ENCODE assay signal across 35 mouse cellular contexts in the genomic region with DNA sequence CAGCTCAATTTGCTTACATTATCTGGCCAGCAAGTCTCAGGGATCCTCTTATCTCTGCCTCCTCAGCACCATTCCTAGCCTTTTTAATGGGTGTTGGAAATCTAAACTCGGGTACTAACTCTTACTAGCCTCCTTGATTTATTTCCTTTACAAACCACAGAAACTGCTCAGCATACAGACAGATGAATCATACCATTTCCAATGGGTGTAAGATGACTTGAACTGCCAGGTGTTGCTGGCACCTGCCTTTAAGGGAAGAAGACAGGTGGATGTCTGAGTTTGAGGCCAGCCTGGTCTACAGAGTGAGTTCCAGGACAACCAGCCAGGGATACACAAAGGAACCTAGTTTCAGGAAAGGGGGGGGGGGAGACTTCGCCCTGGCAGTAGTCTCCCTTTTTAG. TPM values are rescaled to one million over a fixed set of nuclear protein-coding genes. Genes with fewer than 3 reads are reported as not detected.
A peak's percentile ranks its signal among the peaks of the same experiment; 100 is the strongest.
DNase-seq lines count a peak whose midpoint lies in the region; ATAC-seq and TF ChIP-seq lines count a peak whose summit lies in the region.
"Had no signal": no experiment of that assay in that cellular context is flagged by ENCODE, and none has a peak within 500 bp of the region (broad histone marks: within the 10 kb centered on the region; RNA-seq: fewer than 3 reads in every experiment).

No protein-coding gene starts in this region.

- no peak overlapping the region for H3K27ac ChIP-seq in CH12.LX (ENCODE audit: insufficient read depth, low read depth)
- H3K27ac ChIP-seq in liver, embryonic 16.5 days (ENCODE audit: low read length), result peak overlapping the region; percentile 66
- no peak overlapping the region for H3K27ac ChIP-seq in hindbrain, embryonic 13.5 days
- H3K27ac ChIP-seq: heart, adult 2 months; heart, embryonic 10.5 days; heart, embryonic 13.5 days; hindbrain, embryonic 12.5 days; intestine, embryonic 15.5 days had no signal

- WGBS in liver, embryonic 16.5 days (ENCODE audit: insufficient replicate concordance), result 41% methylated on average over 2 of the region's 2 CpGs
- WGBS in hindbrain, embryonic 13.5 days, result 81% methylated on average over 2 of the region's 2 CpGs

- no peak overlapping the region for H3K4me3 ChIP-seq in CH12.LX (replicated peaks in 1 of 3; ENCODE audit: low read depth in 2 of 3, low read length in 2 of 3, poor library complexity in 1 of 3)
- H3K4me3 ChIP-seq in liver, embryonic 16.5 days (ENCODE audit: low read depth, low read length), result no peak overlapping the region
- H3K4me3 ChIP-seq in hindbrain, embryonic 13.5 days, result no peak overlapping the region
- H3K4me3 ChIP-seq: heart, adult 2 months; heart, embryonic 10.5 days; heart, embryonic 13.5 days; hindbrain, embryonic 12.5 days; intestine, embryonic 15.5 days had no signal

- dilution Hi-C loops in CH12.LX (cut with MboI; ENCODE audit: extremely low pct_ligation_motif_present, extremely low pct_unique_long_range_greater_than_20kb, low sequenced_read_pairs), result no loop called here

- in situ Hi-C loops in CH12.LX (cut with MboI; ENCODE audit: low pct_ligation_motif_present, low pct_unique_long_range_greater_than_20kb, low sequenced_read_pairs), result no loop called here

- peaks cover 44 to 86% of the 10 kb centered on the region in 2 experiments for H3K36me3 ChIP-seq in CH12.LX (replicated peaks in 1 of 2; ENCODE audit: control insufficient read depth in 1 of 2, insufficient read depth in 1 of 2, low read length in 1 of 2)
- H3K36me3 ChIP-seq in liver, embryonic 16.5 days (ENCODE audit: control insufficient read depth, insufficient read depth), result peaks cover 58% of the 10 kb centered on the region
- peaks cover 39% of the 10 kb centered on the region for H3K36me3 ChIP-seq in hindbrain, embryonic 13.5 days

- TF ChIP-seq CTCF in CH12.LX (conservative IDR thresholded peaks at IDR 0.05 in 1 of 2, IDR thresholded peaks at IDR 0.05 in 1 of 2; ENCODE audit: low read depth in 2 of 2, low read length in 2 of 2), result no peak

- no peak for TF ChIP-seq RAD21 in CH12.LX (IDR thresholded peaks at IDR 0.05; ENCODE audit: low read depth, low read length)

- no peaks in the 10 kb centered on the region for H3K9me3 ChIP-seq in CH12.LX (replicated peaks; ENCODE audit: low read length)
- no peaks in the 10 kb centered on the region for H3K9me3 ChIP-seq in liver, embryonic 16.5 days (replicated peaks; ENCODE audit: control insufficient read depth, low read length)
- H3K9me3 ChIP-seq in hindbrain, embryonic 13.5 days, result no peaks in the 10 kb centered on the region
- H3K9me3 ChIP-seq: G1E; heart, embryonic 10.5 days; heart, embryonic 13.5 days; hindbrain, embryonic 12.5 days; intestine, embryonic 15.5 days had no signal

- DNase-seq in heart, adult 11 months, result peak; percentile 46
- DNase-seq in heart, postnatal 10 days, result no peak
- peak; percentile 57 for DNase-seq in 416B (ENCODE audit: low read depth)
- no peak for DNase-seq in CH12.LX (ENCODE audit: extremely low read depth)
- DNase-seq in embryo, embryonic 10 days (ENCODE audit: low spot score), result no peak
- DNase-seq in adrenal gland, postnatal 4 days (ENCODE audit: low spot score in 2 of 2), result no peak
- DNase-seq: adrenal gland, adult 2 months; adrenal gland, postnatal 14 days; B cell, adult 2 months; cerebellum, adult 11-12 months; cerebellum, adult 8-10 months; cerebellum, postnatal 10 days; cerebellum, postnatal 36 days; forebrain, postnatal 0 days; gastrocnemius, postnatal 25 days; heart, adult 2 months had no signal

- TF ChIP-seq EP300 in CH12.LX (IDR thresholded peaks at IDR 0.05; ENCODE audit: low read length), result peak; percentile 43; the same call in 1 of the 2 replicates

- H3K27me3 ChIP-seq in CH12.LX (replicated peaks), result no peaks in the 10 kb centered on the region
- no peaks in the 10 kb centered on the region for H3K27me3 ChIP-seq in liver, embryonic 16.5 days (ENCODE audit: control insufficient read depth, insufficient read depth, low read depth, low read length)
- H3K27me3 ChIP-seq in hindbrain, embryonic 13.5 days, result no peaks in the 10 kb centered on the region
- H3K27me3 ChIP-seq: heart, embryonic 13.5 days; hindbrain, embryonic 12.5 days; intestine, embryonic 15.5 days; Patski had no signal

- peaks cover 8 to 40% of the 10 kb centered on the region in 2 experiments for H3K4me1 ChIP-seq in CH12.LX (ENCODE audit: control insufficient read depth in 1 of 2, insufficient read depth in 2 of 2)
- peaks cover 59% of the 10 kb centered on the region for H3K4me1 ChIP-seq in liver, embryonic 16.5 days (ENCODE audit: control insufficient read depth, low read depth, low read length)
- H3K4me1 ChIP-seq in hindbrain, embryonic 13.5 days (replicated peaks), result peaks cover 19% of the 10 kb centered on the region

- H3K79me2 ChIP-seq in CH12.LX (replicated peaks; ENCODE audit: control insufficient read depth, extremely low read depth, insufficient read depth, poor library complexity, severe bottlenecking), result peaks cover 87% of the 10 kb centered on the region

- no peak for TF ChIP-seq POLR2A in CH12.LX (IDR thresholded peaks at IDR 0.05; ENCODE audit: low read depth, low read length)

- H3K9ac ChIP-seq in CH12.LX (ENCODE audit: insufficient read depth, low read depth), result no peak overlapping the region
- no peak overlapping the region for H3K9ac ChIP-seq in liver, embryonic 16.5 days (ENCODE audit: low read depth, low read length)
- H3K9ac ChIP-seq in hindbrain, embryonic 13.5 days, result no peak overlapping the region
- H3K9ac ChIP-seq: forebrain, postnatal 0 days; heart, embryonic 13.5 days; hindbrain, embryonic 12.5 days; intestine, embryonic 15.5 days had no signal

- peak overlapping the region; percentile 29; the same call in 1 of the 2 replicates for H3K4me2 ChIP-seq in CH12.LX (ENCODE audit: insufficient read depth, low read depth, poor library complexity, severe bottlenecking)
- H3K4me2 ChIP-seq in liver, embryonic 16.5 days (ENCODE audit: low read depth, low read length), result no peak overlapping the region
- no peak overlapping the region for H3K4me2 ChIP-seq in hindbrain, embryonic 13.5 days
- H3K4me2 ChIP-seq: heart, embryonic 13.5 days; hindbrain, embryonic 12.5 days; intestine, embryonic 15.5 days had no signal

- intact Hi-C loops in heart, postnatal 10 days (cut with DNase I), result no loop called here

- ATAC-seq in liver, embryonic 16.5 days (ENCODE audit: low read depth), result no peak
- no peak for ATAC-seq in hindbrain, embryonic 13.5 days (ENCODE audit: low FRiP score)
- ATAC-seq: forebrain, embryonic 14.5 days; forebrain, postnatal 0 days; hindbrain, embryonic 16.5 days; intestine, embryonic 15.5 days; Patski had no signal

TF ChIP-seq in CH12.LX, 34 proteins besides CTCF, POLR2A, EP300 and RAD21:
- TF ChIP-seq UBTF (IDR thresholded peaks at IDR 0.05; ENCODE audit: low read depth, low read length) (no peak), TCF12 (IDR thresholded peaks at IDR 0.05; ENCODE audit: low read depth, low read length) (peak; percentile 61; the same call in 1 of the 2 replicates), IRF4 (IDR thresholded peaks at IDR 0.05; ENCODE audit: low read depth, low read length) (peak; percentile 30; the same call in 1 of the 2 replicates), CHD2 (IDR thresholded peaks at IDR 0.05; ENCODE audit: low read length) (no peak), SMC3 (IDR thresholded peaks at IDR 0.05; ENCODE audit: low read depth, low read length) (no peak), BHLHE40 (IDR thresholded peaks at IDR 0.05; ENCODE audit: low read depth, low read length) (no peak)

RNA-seq across cellular contexts. Expression of a gene that starts 8.3 kb away (rescaled TPM):
- total RNA-seq in heart, postnatal 10 days (2021), result 10 to 100 TPM; 13.0 to 16.7 TPM
- total RNA-seq in CH12.LX (2012; rRNA removed) (80.4 and 88.4 TPM in 2 replicates), CH12.LX (2014; rRNA removed) (61.2 and 68.8 TPM in 2 replicates)
- polyA plus RNA-seq in CH12.LX (2012; ENCODE audit: insufficient read length, low read depth), result 62.1 and 64.1 TPM in 2 replicates
- polyA plus RNA-seq in liver, embryonic 16.5 days (2015; fragmentation: Nextera tagmentation; extraction: Ambion mirVana), result 17.3 and 22.5 TPM in 2 replicates
- 28.2 TPM in 2 replicates for polyA plus RNA-seq in hindbrain, embryonic 13.5 days (2015; fragmentation: Nextera tagmentation; extraction: Ambion mirVana)
- 10 to 100 TPM; 29.7 to 31.4 TPM for total RNA-seq in adrenal gland, postnatal 4 days (2021)

RNA-seq across cellular contexts. Expression of a gene that starts 18.1 kb away (rescaled TPM):
- 10 to 100 TPM; 56.1 to 62.8 TPM for total RNA-seq in heart, postnatal 10 days (2021)
- 36.7 and 42.9 TPM in 2 replicates for total RNA-seq in CH12.LX (2012; rRNA removed)
- total RNA-seq in CH12.LX (2014; rRNA removed), result 67.8 and 76.4 TPM in 2 replicates
- polyA plus RNA-seq in CH12.LX (2012; ENCODE audit: insufficient read length, low read depth), result 61.2 and 62.4 TPM in 2 replicates
- polyA plus RNA-seq in liver, embryonic 16.5 days (2015; fragmentation: Nextera tagmentation; extraction: Ambion mirVana), result 51.0 and 52.9 TPM in 2 replicates
- polyA plus RNA-seq in hindbrain, embryonic 13.5 days (2015; fragmentation: Nextera tagmentation; extraction: Ambion mirVana), result 83.1 and 83.8 TPM in 2 replicates
- 10 to 100 TPM; 70.4 to 77.6 TPM for total RNA-seq in adrenal gland, postnatal 4 days (2021)

RNA-seq across cellular contexts. Expression of a gene that starts 24.8 kb away (rescaled TPM):
- not detected for total RNA-seq in heart, postnatal 10 days (2021)
- total RNA-seq in CH12.LX (2012; rRNA removed) (not detected in 2 replicates), CH12.LX (2014; rRNA removed) (not detected in 2 replicates)
- not detected in 2 replicates for polyA plus RNA-seq in CH12.LX (2012; ENCODE audit: insufficient read length, low read depth)
- not detected in 2 replicates for polyA plus RNA-seq in liver, embryonic 16.5 days (2015; fragmentation: Nextera tagmentation; extraction: Ambion mirVana)
- polyA plus RNA-seq in hindbrain, embryonic 13.5 days (2015; fragmentation: Nextera tagmentation; extraction: Ambion mirVana), result not detected in 2 replicates
- total RNA-seq in adrenal gland, postnatal 4 days (2021), result under 1 TPM in 1 of 2 experiments, not detected in 1; 0.17 TPM
- total RNA-seq: adrenal gland, adult 2 months; adrenal gland, postnatal 14 days; heart, adult 2 months; heart, postnatal 25 days; hematopoietic stem cell, adult 5-6 weeks had no signal
- polyA plus RNA-seq: adrenal gland, adult 2 months; brain, embryonic 14.5 days; cortical plate, adult 2 months; embryonic facial prominence, embryonic 11.5 days; embryonic facial prominence, embryonic 14.5 days; forebrain, embryonic 11.5 days; forebrain, embryonic 14.5 days; frontal cortex, adult 2 months; G1E; heart, adult 2 months; heart, embryonic 10.5 days; heart, embryonic 13.5 days; heart, embryonic 16.5 days; hindbrain, embryonic 12.5 days; hindbrain, embryonic 16.5 days; intestine, embryonic 15.5 days had no signal

RNA-seq across cellular contexts. Expression of a gene that starts 36.3 kb away (rescaled TPM):
- total RNA-seq in heart, postnatal 10 days (2021), result 100 to 1,000 TPM; 390 to 403 TPM
- total RNA-seq in CH12.LX (2012; rRNA removed) (866 and 1,326 TPM in 2 replicates), CH12.LX (2014; rRNA removed) (1,168 and 1,315 TPM in 2 replicates)
- 791 and 827 TPM in 2 replicates for polyA plus RNA-seq in CH12.LX (2012; ENCODE audit: insufficient read length, low read depth)
- 538 and 557 TPM in 2 replicates for polyA plus RNA-seq in liver, embryonic 16.5 days (2015; fragmentation: Nextera tagmentation; extraction: Ambion mirVana)
- polyA plus RNA-seq in hindbrain, embryonic 13.5 days (2015; fragmentation: Nextera tagmentation; extraction: Ambion mirVana), result 438 and 458 TPM in 2 replicates
- 100 to 1,000 TPM; 449 to 473 TPM for total RNA-seq in adrenal gland, postnatal 4 days (2021)

RNA-seq across cellular contexts. Expression of a gene that starts 53.0 kb away (rescaled TPM):
- 10 to 100 TPM; 45.7 to 48.1 TPM for total RNA-seq in heart, postnatal 10 days (2021)
- total RNA-seq in CH12.LX (2012; rRNA removed) (47.0 and 54.6 TPM in 2 replicates), CH12.LX (2014; rRNA removed) (45.1 and 50.5 TPM in 2 replicates)
- polyA plus RNA-seq in CH12.LX (2012; ENCODE audit: insufficient read length, low read depth), result 63.1 and 71.3 TPM in 2 replicates
- 91.2 and 94.6 TPM in 2 replicates for polyA plus RNA-seq in liver, embryonic 16.5 days (2015; fragmentation: Nextera tagmentation; extraction: Ambion mirVana)
- 122 and 129 TPM in 2 replicates for polyA plus RNA-seq in hindbrain, embryonic 13.5 days (2015; fragmentation: Nextera tagmentation; extraction: Ambion mirVana)
- 10 to 100 TPM; 69.2 to 79.9 TPM for total RNA-seq in adrenal gland, postnatal 4 days (2021)

Comparison
In these comparisons a context has a peak if more than half of its experiments do, and no peak if none do; other contexts are left out.
1. DNase-seq: peak in heart, adult 11 months (single experiment) and 416B (single experiment); none in heart, postnatal 10 days (0 of 2), CH12.LX (single experiment), embryo, embryonic 10 days (single experiment) and adrenal gland, postnatal 4 days (0 of 2).